Mouse (Mus musculus) T-helper 17 cell (primary cell): ENCODE results near the gene Etl4.
"Not testable (repeated sequence)": the region's sequence is repeated elsewhere in the genome, so short reads cannot be mapped to it uniquely, and the experiment has no call there.

Experiments
- in situ Hi-C, 2 experiments: fragments of 300-600 bp; cut with MboI, MseI; formaldehyde crosslinking; loops; 1 replicate in 1 of 2; 2 replicates in 1 of 2; pipeline ENCODE4 v1.15.1; 2025; ENCODE audit warnings: high pct_unique_total_duplicates in 2 of 2

Etl4 gene

DNA sequence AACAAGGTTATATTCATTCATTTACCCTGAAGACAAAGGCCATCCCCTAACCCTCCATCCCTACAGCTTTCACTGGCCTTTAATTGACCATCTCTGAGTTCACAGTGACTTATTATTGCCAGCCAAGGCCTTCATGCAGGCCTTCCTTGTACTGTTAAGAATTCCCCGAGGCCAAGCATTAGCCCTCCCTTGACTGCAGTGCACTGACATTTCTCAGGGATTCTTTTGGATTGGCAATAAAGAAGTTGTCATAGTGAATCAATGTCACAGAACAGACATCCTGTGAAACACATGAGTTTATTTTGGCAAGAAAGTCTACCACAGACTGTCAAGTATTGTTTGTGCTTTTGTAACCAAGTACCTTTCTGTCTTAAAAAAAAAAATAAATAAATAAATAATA lies 257.5 kb downstream of the Etl4 start:
- in situ Hi-C loops: no loop called here

DNA sequence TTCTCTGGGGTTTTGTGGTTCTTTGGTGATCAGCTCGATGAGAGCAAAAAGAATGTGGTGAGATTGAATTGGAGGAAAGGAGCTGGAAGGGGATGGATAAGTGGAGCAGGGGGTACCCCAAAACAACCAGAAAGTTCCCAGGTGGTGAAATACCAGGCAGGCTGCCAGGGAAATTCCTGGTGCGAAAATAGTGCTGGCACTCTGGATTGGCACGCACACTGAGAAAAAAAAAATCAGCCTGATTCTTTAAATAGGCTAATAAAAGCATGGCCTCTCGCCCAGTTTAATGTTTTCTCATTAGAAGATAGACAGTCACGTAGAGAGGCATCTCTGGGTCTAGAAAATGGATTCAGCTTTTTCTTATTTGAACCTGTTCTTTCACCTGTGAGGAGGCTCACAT lies 258.0 kb downstream of the Etl4 start:
- in situ Hi-C loops: no loop called here

DNA sequence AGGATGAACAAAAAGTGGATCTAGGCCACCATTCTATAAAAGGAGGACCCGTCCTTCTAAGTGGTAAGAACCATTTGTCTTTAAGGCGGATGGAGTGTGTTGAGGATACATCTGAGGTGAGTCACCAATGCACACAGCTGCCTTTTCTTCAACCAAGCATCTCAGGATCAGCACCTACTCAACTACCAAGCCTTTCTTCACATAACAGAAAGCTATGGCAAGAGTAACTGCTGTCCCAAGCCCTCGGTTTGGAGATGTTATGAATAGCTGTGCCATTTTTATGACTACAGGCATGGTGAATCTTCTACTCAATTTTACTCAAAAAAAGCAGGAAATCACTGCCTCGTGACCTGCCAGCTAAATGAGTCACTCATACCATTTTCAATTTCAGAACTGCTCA lies 258.6 kb downstream of the Etl4 start:
- in situ Hi-C loops: no loop called here

DNA sequence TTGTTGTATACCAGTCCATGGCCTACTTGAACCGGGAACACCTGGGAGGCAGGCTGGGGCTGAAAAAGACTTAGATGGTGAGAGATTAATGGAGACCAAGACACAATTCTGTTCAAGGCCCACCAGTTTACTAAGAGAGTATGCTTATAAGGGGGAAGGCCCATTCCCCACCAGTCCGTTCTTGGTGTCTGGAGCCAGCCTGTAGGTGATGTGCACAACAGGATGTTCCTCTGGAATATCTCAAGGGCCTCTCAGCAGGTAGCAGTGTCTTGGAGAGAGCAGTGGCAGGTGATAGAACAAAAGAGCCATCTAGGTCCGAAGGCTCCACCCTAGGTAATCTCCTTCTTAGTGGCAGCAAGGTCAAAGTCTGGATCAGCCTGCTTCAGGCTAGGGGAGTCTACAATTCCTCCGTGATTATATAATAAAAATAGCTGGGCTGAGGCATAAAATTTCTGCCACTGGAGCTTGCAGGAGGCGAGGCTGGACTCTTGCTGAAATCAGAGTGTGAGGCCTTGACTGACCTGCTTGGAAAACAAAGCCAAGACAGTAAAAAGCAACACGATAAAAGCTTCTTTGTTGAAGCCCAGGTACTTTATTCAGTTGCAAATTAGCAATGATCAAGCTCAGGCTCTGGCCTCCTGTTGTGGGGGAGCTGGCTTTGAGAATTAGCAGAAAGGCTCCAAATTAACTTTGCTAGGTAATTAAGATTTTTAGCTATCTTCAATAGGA lies 267.0 kb downstream of the Etl4 start:
- in situ Hi-C loops: not testable (repeated sequence)

DNA sequence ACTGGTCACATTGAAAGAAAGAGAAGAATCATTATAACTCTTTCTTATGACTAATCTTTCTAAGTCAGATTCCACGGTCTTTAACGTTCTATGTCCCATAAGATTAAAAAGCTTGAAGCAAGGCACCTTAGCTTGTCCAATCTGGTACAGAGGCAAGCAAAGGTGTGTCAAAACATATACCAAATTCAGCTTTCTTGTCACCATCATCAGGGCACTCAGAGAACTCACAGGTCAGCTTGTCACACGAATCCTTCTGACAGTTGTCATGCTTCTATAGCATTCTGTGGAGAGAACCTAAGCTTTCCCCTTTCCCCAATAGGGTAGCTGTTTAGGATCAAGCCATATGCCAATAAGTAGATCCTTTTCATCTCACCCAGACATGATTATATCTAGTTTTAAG lies 267.7 kb downstream of the Etl4 start:
- in situ Hi-C loops: not testable (repeated sequence)

DNA sequence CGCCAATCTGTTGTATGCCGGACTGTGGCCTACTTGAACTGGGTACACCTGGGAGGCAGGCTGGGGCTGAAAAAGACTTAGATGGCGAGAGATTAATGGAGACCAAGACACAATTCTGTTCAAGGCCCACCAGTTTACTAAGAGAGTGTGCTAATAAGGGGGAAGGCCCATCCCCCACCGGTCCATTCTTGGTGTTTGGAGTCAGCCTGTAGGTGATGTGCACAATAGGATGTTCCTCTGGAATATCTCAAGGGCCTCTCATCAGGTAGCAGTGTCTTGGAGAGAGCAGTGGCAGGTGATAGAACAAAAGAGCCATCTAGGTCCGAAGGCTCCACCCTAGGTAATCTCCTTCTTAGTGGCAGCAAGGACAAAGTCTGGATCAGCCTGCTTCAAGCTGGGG lies 271.0 kb downstream of the Etl4 start:
- in situ Hi-C loops: not testable (repeated sequence)

DNA sequence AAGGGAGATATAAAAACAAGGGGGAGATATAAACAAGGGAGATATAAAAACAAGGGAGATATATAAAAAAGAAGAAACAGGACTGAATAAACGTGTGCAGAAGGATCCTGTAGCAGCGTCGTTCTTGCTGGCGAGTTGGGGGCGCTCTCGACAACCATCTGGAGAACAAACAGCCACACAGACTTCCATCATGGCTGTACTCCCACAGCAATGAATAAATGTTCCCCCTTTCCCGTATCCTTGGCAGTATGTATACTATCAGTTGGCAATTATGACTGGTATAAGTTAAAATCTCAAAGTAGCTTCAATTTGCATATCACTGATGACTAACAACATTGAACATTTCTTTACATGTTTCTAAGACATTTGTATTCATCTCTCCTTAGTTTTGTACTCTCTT lies 277.6 kb downstream of the Etl4 start:
- in situ Hi-C loops: not testable (repeated sequence)

DNA sequence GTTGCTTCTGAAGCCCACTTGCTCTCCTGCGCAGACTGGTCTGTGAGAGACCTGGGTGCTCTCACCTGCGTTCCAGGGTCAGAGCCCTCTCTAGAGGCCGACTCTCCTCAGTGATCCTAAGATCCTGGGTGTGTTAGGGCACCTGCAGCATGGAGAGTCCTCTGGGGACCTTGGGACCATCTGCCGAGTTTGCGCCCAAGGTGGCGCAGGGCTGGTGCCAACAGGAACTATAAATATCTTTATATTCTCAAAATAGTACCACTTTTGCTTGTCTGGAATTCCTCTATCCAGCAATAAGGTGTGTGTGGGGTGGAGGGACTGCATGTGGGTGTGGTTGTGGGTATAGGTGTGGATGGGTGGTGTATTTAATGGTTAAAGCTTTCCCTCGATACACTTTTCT lies 293.4 kb downstream of the Etl4 start:
- in situ Hi-C loops: no loop called here

DNA sequence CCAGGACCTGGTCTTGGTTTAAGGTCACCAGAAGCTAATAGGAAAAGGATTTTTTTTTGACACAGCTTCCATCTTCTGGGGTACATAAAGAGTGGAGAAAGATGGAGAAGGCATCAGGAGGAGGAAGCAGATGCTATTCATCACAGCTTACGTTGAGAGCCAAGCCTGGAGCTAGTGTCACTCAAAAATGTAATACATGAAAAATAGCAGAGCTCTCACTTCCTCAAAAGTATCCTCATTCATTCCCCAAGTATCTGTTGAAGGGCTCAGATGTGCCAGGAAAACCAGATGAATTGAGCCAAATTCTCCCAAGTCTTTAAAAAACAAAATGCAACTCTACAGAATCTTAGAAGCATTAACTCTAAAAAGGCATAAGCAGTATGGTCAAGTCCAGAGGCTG lies 297.1 kb downstream of the Etl4 start:
- in situ Hi-C loops: no loop called here

DNA sequence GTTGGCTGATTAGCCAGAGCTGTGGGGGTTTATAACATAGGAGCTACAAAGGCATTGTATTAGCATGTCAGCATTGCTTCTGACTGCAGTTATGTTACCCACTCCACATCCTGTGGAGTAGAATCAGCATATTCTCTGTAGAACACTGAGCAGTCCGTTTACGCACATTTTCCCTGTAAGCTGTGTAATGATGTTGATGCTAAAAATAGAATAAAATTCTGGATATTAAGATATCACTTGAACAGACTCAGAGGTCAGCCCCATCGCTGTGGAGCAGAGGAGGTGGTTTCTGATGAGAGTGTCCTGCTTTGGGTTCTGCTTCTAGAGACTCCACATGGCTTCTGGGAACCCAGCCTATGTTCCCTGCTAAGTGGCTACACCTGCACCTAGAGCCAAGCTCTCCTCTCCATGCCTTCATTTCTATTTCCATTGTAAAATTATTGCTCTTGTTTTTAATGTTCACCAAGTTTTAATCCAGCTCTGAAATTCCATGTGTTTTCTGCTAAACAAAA lies 299.2 kb downstream of the Etl4 start:
- in situ Hi-C loops: no loop called here

DNA sequence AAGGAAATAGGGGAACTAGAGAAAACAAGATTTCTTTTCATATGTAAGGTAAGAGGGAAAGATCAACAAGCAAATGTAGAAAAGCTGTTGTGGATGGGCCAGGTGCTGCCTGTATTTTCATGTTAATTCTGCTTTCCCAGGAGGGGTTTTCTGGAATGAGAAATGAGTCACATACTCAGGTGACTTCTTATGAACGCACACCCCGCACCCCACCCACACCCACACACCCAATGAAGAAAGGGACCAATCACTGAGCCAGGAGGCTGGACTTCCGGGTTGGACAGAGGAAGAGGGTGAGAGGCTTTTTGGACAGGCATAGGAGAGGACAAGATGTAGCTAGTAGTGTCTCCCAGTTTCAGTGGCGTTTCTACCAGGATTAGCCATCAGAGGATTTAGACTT lies 299.8 kb downstream of the Etl4 start:
- in situ Hi-C loops: no loop called here

DNA sequence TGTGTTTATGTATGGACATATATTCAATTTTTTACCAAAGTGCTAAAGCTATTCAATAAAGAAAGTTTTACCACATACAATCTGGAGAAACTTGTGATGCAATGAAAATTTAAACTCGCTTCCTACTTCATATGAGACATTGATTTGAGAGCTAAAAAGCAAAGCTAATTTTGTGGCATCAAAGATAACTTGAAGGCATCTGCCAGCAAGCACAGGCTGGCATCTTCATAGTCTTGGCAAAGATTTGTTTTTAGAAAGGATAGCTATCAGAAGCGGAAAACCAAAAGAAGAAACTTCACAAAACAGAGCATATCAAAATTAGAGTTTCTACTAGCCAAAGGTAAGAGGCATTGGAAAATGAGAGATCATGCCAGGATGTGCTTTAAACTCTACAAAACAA lies 306.7 kb downstream of the Etl4 start:
- in situ Hi-C loops: no loop called here

DNA sequence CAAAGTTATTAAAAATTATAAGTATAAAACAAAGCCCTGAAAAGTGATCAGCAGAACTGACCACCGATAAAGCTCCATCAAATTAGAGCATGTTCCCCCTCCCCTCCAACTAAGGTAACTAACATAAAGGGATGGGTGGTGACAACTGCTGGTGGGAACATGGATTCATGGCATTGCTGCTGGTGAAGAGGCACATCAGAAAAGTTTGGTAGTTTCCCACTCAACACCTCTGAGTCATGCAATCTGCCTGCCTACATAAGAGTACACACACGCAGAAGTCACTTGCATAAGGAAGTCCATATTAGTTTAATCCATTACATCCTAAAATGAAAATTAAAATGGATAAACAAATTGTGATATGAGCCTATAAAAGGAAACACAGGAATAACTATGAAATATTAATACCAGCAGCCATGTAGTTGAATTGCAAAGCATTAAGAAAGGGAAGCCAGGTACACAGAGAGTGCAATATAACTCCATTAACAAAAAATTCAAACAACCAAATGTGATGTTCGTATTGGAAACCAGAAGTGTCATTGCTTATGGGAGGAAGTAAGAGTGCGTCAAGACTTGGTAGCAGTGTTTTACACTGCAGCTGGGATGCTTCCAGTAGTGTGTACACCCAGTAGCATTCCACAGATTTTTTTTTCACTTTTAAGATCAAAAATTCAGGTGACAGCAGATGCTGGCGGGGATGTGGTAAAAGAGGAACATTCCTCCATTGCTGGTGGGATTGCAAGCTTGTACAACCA lies 307.3 kb downstream of the Etl4 start:
- in situ Hi-C loops: no loop called here

DNA sequence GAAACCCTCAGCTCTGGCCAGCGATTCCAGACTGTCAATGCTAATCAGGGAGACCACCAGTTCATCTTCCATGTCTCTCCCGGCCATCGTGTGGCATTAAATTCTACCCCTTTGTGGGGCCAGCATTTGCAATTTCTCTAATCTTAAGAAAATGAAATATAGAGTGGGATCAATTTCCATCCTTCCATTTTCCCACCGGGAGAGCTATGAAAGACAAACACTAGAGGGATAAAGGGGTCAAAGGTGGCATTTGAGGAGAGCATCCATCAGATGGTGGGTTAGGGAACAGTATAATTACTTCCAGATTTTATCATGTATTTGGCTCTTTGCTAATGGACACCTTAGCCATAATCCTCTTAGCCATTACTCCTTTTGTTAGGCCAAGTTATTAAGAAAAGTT lies 321.8 kb downstream of the Etl4 start:
- in situ Hi-C loops: no loop called here

DNA sequence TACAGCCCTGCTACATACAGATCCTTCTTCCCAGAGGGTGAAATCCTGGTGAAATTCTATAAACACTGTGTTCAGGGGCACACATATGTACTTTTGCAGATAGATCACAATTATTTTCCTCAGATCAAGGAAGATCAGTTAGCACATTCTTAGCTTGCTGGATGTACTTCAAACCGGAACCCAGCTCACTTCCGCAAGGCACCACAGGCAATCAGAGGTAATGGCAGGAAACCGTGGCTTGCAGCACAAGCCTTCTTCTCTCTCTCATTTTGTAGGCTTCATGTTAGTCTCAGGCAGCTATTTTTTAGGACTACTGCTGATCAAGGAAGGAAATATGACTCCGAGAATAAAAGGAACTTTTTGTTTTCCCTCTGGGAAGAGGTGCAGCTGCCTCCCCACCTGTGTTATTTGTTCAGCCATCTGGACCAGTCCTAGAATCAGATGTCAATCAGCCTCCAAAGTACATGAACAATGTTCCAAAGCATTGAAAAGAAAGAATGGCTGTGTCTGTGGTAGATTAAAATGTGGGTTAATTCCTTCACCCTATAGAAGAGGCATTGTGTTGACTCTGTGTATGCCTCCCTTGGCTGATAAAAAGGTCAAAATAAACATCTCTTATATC lies 338.6 kb downstream of the Etl4 start:
- in situ Hi-C loops: no loop called here

DNA sequence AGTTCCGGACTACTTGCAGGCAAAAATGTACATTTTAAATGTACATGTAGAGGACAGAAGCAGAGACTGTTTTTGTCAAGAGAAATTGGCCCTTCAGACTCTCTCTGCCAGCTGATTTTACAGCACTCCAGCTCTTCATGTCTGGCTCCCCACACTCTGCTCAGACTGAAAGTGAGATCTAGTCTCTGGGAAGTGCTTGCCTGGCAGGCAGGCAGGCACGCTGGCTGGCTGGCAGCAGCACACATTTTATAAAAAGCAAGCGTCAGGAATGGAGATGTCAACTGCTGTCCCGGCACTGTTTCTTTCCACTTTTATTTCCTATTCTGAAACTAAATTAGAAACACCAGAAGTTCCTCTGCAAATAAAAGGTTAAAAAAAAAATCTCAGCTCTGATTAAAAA lies 339.8 kb downstream of the Etl4 start:
- in situ Hi-C loops: no loop called here

DNA sequence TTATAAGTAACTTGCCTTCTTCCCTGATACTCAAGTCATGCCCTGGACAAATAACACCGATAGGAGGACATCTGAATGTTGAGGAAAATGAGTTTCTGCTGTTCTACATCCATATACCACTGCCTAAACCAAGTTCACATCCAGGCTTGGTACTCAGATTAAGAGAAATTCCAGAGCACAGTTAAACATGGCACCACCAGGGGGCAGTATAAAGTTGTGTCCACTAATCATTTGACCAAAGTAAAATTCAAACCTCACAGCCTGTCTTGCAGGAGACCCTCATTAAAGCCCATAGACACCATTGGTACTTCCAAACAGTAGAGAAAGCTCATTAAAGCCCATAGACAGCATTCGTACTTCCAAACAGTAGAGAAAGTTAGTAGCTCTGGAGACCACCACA lies 366.5 kb downstream of the Etl4 start:
- in situ Hi-C loops: no loop called here

DNA sequence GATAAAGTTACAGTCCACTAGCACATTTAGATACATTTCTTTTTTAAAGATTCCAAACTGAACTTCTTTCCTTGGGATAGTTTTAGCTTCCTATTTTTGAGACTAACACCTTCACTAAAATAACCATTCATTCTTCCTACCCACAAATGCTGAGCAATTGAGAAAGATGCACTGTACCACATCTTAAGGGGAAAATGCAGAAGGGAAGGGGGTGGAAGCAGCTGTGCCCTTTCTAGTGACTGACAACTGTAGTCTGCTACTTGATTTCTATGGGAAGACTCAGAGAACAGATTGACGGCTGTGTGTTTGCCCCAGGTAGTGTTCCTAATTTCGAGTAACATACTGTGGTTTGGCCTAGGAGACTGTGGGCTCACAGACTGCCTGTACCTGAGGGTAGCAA lies 372.3 kb downstream of the Etl4 start:
- in situ Hi-C loops: no loop called here

DNA sequence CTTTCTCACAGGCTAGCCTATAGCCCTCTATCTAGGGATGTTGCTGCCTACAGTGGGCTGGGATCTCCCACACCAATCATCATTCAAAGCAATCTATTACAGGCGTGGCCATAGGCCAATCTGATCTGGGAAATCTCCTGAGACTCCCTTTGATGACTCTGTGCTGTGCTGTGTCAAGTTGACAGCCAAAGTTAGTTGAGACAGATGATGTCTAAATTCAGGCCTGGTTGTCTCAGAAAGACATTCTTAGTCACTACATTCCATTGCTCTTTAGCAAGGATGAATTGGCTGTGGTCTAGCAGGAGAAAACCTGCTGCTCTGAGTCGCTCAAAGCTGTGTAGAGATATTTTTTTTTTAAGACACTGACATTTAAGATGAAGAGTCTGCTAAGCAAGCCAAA lies 374.8 kb downstream of the Etl4 start:
- in situ Hi-C loops: no loop called here

DNA sequence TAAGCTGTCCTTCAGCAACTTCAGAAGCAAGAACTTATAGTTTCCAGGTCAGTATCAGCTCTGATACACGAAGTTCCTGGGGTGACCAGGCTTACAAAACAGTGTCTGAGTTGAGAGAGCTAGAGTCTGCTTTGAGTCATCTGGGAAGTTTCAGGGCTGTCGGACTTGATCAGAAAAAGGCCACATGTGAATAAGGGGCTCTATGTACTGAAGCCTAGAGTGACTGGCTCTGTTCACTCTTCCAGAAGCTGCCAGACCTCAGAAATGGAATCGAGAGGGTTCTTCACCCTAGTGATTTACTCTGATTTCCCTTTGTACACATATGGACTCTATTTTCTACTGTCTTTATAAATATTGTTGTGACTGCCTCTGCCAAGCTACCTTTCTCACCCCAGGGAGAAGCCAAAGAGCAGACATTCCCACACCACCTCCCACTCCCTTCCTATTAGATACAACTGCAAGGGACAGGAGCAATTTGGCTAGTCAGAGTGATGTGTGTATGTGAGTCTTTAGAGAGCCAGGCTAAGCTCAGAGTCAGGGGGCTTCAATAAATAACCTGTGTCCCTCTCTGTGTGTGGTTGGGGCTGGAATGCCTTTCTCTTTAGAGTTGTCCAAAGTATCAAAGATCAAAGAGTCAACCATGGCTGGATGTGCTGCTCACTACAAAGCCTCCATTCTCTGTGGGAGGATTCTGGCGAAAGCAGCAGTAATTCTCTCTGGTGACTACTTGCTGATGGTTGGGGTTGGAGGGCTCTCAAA lies 381.6 kb downstream of the Etl4 start:
- in situ Hi-C loops: no loop called here

DNA sequence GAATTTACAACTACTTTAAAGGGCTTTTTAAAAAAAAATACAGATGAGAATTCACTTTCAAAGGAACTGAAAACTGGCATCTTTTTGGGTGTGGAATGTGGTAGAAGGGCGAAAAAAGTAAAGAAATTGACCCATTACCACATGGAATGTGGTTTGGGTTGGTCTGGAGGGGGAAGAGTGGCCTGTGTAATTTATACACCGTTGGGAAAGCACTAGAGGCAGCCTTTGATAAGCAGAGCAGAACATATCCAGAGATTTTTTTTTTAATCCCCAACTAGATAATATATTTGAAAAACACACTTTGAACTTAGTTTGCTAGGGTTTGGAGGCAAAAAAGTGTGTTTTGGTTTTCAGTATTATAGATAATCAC lies 382.1 kb downstream of the Etl4 start:
- in situ Hi-C loops: no loop called here

DNA sequence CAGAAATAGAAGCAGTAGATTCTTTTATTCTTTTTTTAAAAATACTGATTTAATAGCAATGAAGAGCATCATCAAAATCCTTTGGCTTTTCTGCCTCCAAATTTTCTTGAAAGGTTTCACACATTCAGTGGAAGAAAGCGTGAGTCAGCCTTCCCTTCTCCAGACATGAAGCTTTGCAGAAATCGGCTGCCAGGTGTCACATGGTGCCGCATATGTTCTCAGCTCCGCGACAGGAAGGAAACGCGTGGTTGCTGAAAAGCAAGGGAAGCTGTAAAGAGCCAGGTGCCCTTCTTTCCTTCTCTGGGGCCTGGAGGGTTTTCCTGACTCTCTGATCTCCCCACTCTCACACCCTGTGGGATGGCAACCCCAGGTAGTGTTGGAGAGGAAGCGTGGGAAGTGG lies 383.8 kb downstream of the Etl4 start:
- in situ Hi-C loops: no loop called here
